Mouse (Mus musculus): ENCODE data around the gene Cnnm2.

DNA sequence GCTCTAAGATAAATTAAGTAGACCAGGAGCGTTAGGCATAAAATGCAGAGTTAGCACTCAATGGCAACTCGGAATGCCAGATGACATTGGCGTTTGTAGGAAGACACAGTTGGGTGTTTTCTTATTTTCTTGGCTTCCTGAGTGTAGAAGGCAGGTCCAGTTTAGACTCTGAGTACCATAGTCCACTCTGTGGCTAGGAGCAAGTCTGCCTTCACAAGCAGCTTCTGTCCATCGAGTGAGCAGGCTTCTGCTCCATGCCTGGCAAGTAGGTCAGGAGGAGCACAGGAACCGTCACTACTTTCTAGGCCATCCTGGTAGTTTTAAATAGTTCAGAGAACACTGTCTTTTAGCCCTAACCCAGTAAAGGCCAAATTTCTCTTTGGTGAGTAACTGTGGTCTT, 47.6 kb downstream of the Cnnm2 start:
- TF ChIP-seq CTCF (IDR thresholded peaks at IDR 0.05; ENCODE audit: low read depth, low read length) (no peak), TAL1 (conservative IDR thresholded peaks at IDR 0.05; ENCODE audit: low read depth, low read length) (no peak), GATA1 (IDR thresholded peaks at IDR 0.05; ENCODE audit: borderline replicate concordance, low read length) (no peak)
